Mouse (Mus musculus) CH12.LX (cell line): Measurements from ENCODE around the gene Olfr71.

ENCODE experiments used
- CHD1 ChIP-seq: IDR thresholded peaks from 2 replicates; pipeline ENCODE4 v1.6.1; 2012; ENCODE audit warnings: low read depth, low read length, improper control_type of control experiment, inconsistent platforms
- ELF1 ChIP-seq: IDR thresholded peaks from 2 replicates; pipeline ENCODE4 v1.6.1; 2014; ENCODE audit warnings: low read depth, mild to moderate bottlenecking, inconsistent platforms, low read length, improper control_type of control experiment
- MEF2A ChIP-seq: IDR thresholded peaks from 2 replicates; pipeline ENCODE4 v1.6.1; 2014; ENCODE audit warnings: low read depth, mild to moderate bottlenecking, inconsistent platforms, low read length, improper control_type of control experiment, borderline replicate concordance
- POLR2A ChIP-seq: IDR thresholded peaks from 2 replicates; pipeline ENCODE4 v1.6.1; 2011; ENCODE audit warnings: low read depth, mild to moderate bottlenecking, improper control_type of control experiment, low read length
- RCOR1 ChIP-seq: conservative IDR thresholded peaks from 2 replicates; pipeline ENCODE4 v1.6.1; 2012; ENCODE audit warnings: low read depth, mild to moderate bottlenecking, inconsistent platforms, low read length, improper control_type of control experiment
- TCF12 ChIP-seq: IDR thresholded peaks from 2 replicates; pipeline ENCODE4 v1.6.1; 2014; ENCODE audit warnings: low read depth, mild to moderate bottlenecking, inconsistent platforms, low read length, improper control_type of control experiment
- ZKSCAN1 ChIP-seq: IDR thresholded peaks from 2 replicates; pipeline ENCODE4 v1.6.1; 2012; ENCODE audit warnings: low read depth, inconsistent platforms, low read length, improper control_type of control experiment, borderline replicate concordance

DNA sequence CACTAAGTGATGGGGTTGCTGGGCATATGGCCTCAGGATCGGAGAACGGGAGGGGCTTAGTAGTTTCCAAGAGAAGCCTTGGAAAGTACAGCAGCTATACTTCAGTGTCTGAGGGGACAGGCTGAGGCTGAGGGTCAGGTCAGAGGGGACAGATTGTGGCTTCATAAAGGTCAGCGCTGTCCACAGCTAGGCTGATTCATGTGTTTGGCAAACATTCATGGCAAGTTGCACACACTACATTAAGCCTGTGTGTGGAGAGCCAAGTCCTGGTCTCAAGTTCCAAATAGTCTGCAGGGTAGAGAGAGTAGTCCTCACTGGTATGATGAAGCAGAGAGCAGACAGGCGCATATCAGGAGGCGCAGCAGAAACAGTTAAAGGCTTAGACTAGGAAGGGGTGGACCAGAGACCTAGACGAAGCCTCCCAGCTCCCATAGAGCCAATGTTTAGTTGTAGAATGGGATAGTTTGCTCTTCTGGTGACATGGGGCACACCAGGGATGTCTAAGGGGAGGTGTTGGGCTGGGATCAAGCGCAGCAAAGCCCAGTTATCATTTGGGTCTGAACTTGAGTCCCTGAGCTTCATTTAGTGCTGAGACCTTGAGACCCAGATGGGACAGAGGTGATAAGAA lies 30.5 kb downstream of the Olfr71 start:
- TF ChIP-seq TCF12 (no peak), MEF2A (no peak), POLR2A (no peak), ELF1 (no peak), ZKSCAN1 (no peak), CHD1 (no peak), RCOR1 (no peak)
